Mouse (Mus musculus) kidney, adult 2 months (tissue): ENCODE data around the gene Gm13290.
"Not testable (repeated sequence)": the region's sequence is repeated elsewhere in the genome, so short reads cannot be mapped to it uniquely, and the experiment has no call there.

Experiments
- CTCF ChIP-seq: fragments of 200-500 bp; conservative IDR thresholded peaks from 2 replicates; pipeline ENCODE4 v1.5.1; 2011; ENCODE audit warnings: low read depth, mild to moderate bottlenecking, control low read depth, low read length, moderate library complexity, mixed read lengths; ENCODE audit not compliant: insufficient read depth, insufficient read length
- POLR2A ChIP-seq: fragments of 200-500 bp; IDR thresholded peaks from one replicate; pipeline ENCODE4 v1.6.1; 2011; ENCODE audit warnings: low read depth, low read length, control low read depth

DNA sequence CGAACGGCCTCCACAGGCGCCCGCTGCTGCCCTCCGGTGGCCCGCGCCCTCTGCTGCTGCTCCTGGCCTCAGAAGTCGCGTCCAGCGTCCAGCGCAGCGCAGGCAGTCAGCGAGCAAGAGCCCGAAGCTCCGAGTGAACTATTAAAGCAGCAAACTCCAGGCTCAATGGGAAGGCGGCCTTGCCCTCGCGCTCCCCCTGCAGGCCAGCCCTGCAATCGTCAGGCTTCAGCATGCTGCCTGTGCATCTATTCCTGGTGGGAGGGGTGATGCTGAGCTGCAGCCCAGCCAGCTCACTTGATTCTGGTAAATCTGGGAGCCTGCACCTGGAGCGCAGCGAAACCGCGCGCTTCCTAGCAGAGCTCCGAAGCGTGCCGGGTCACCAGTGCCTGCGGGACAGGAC lies 14.8 kb downstream of the Gm13290 start, which contains the start of gene Gm13277:
- TF ChIP-seq POLR2A, result not testable (repeated sequence)
- 0 out of 2 replicates have a peak, but pooled peaks have one; percentile 27 for TF ChIP-seq CTCF
